ENCODE assay signal across 8 mouse cellular contexts in genomic region chr16:42876021-42877000, GRCm38 (mm10). TPM values are rescaled to one million over a fixed set of nuclear protein-coding genes. Genes with fewer than 3 reads are reported as not detected.
DNase-seq lines count a peak whose midpoint lies in the region; ATAC-seq and TF ChIP-seq lines count a peak whose summit lies in the region.

No protein-coding gene starts in this region.

- peak overlapping the region; percentile 66 for H3K4me2 ChIP-seq in forebrain, embryonic 12.5 days
- H3K4me2 ChIP-seq in liver, postnatal 0 days (ENCODE audit: low read depth, low read length) = peak overlapping the region; percentile 80
- H3K4me2 ChIP-seq in neural tube, embryonic 14.5 days (ENCODE audit: low read depth, low read length) = peak overlapping the region; percentile 72

- peaks cover 16% of the 10 kb centered on the region for H3K4me1 ChIP-seq in G1E (ENCODE audit: insufficient read depth, low read depth, low read length)
- peaks cover 10% of the 10 kb centered on the region for H3K4me1 ChIP-seq in forebrain, embryonic 12.5 days
- 0 out of 2 replicates have a peak, but pooled peaks cover 6% of the 10 kb centered on the region for H3K4me1 ChIP-seq in liver, postnatal 0 days (ENCODE audit: insufficient read depth)
- H3K4me1 ChIP-seq in neural tube, embryonic 14.5 days (ENCODE audit: control insufficient read depth, insufficient read depth, low read length) = no peaks in the 10 kb centered on the region

- H3K36me3 ChIP-seq in G1E (replicated peaks) = no peaks in the 10 kb centered on the region
- H3K36me3 ChIP-seq in forebrain, embryonic 12.5 days (replicated peaks) = no peaks in the 10 kb centered on the region
- H3K36me3 ChIP-seq in liver, postnatal 0 days (replicated peaks; ENCODE audit: insufficient read depth, low read length) = no peaks in the 10 kb centered on the region
- H3K36me3 ChIP-seq in neural tube, embryonic 14.5 days (ENCODE audit: control insufficient read depth, insufficient read depth, low read length) = no peaks in the 10 kb centered on the region

- no peaks in the 10 kb centered on the region for H3K9me3 ChIP-seq in G1E (replicated peaks)
- H3K9me3 ChIP-seq in forebrain, embryonic 12.5 days = no peaks in the 10 kb centered on the region
- no peaks in the 10 kb centered on the region for H3K9me3 ChIP-seq in liver, postnatal 0 days (ENCODE audit: low read length)
- no peaks in the 10 kb centered on the region for H3K9me3 ChIP-seq in neural tube, embryonic 14.5 days (ENCODE audit: control insufficient read depth, low read length)

- TF ChIP-seq EP300 in liver, postnatal 0 days (IDR thresholded peaks at IDR 0.05; ENCODE audit: low read depth) = no peak

- intact Hi-C loops in heart, postnatal 10 days (cut with DNase I) = loop anchor here (1.0 kb wide), 1 partner anchor 31 kb away; no protein-coding TSS in a partner anchor

- TF ChIP-seq CTCF in G1E (IDR thresholded peaks at IDR 0.05; ENCODE audit: low read depth, low read length) = no peak
- no peak for TF ChIP-seq CTCF in liver, postnatal 0 days (IDR thresholded peaks at IDR 0.05; ENCODE audit: low read depth)

- H3K9ac ChIP-seq in forebrain, embryonic 12.5 days = peak overlapping the region; percentile 81
- H3K9ac ChIP-seq in liver, postnatal 0 days (replicated peaks) = peak overlapping the region; percentile 91
- peak overlapping the region; percentile 80 for H3K9ac ChIP-seq in neural tube, embryonic 14.5 days (replicated peaks; ENCODE audit: low read depth, low read length)

- WGBS in forebrain, embryonic 12.5 days = under 1% methylated on average over 34 of the region's 62 CpGs
- WGBS in liver, postnatal 0 days (ENCODE audit: insufficient replicate concordance) = 3% methylated on average over 19 of the region's 62 CpGs
- WGBS in neural tube, embryonic 14.5 days = 2% methylated on average over 19 of the region's 62 CpGs

- DNase-seq in G1E (ENCODE audit: low spot score) = peak; percentile 53
- DNase-seq in c-Kit-positive CD71-positive TER-119-negative erythroid progenitor cells, embryonic 14.5 days (ENCODE audit: low read depth) = peak; percentile 35
- DNase-seq in heart, postnatal 10 days = peak; percentile 82 to 87
- peak; percentile 82 to 89 for DNase-seq in kidney, postnatal 4 days
- DNase-seq in liver, postnatal 0 days = peak; percentile 15
- peak; percentile 77 for DNase-seq in thymus, postnatal 0 days (ENCODE audit: low spot score)

- 0 out of 2 replicates have a peak, but pooled peaks have one; percentile 0 for ATAC-seq in G1E (ENCODE audit: extremely low read depth, insufficient number of reproducible peaks, low FRiP score, poor library complexity, severe bottlenecking)
- peak; percentile 42 for ATAC-seq in forebrain, embryonic 12.5 days (ENCODE audit: low FRiP score)
- ATAC-seq in liver, postnatal 0 days = peak; percentile 40
- peak; percentile 47 for ATAC-seq in neural tube, embryonic 14.5 days (ENCODE audit: low read depth)

- H3K4me3 ChIP-seq in G1E (ENCODE audit: low read depth, low read length) = peak overlapping the region; percentile 74
- peak overlapping the region; percentile 69 for H3K4me3 ChIP-seq in forebrain, embryonic 12.5 days (replicated peaks)
- peak overlapping the region; percentile 72 for H3K4me3 ChIP-seq in liver, postnatal 0 days (ENCODE audit: low read depth, low read length)
- peak overlapping the region; percentile 72 for H3K4me3 ChIP-seq in neural tube, embryonic 14.5 days (ENCODE audit: low read depth, low read length)

- H3K27me3 ChIP-seq in G1E (ENCODE audit: insufficient read depth, low read length) = no peaks in the 10 kb centered on the region
- H3K27me3 ChIP-seq in forebrain, embryonic 12.5 days = no peaks in the 10 kb centered on the region
- H3K27me3 ChIP-seq in liver, postnatal 0 days (ENCODE audit: insufficient read depth, low read length) = no peaks in the 10 kb centered on the region
- no peaks in the 10 kb centered on the region for H3K27me3 ChIP-seq in neural tube, embryonic 14.5 days (ENCODE audit: control insufficient read depth, insufficient read depth, low read length)

- peak overlapping the region; percentile 99 for H3K27ac ChIP-seq in forebrain, embryonic 12.5 days
- peak overlapping the region; percentile 99 for H3K27ac ChIP-seq in liver, postnatal 0 days (ENCODE audit: low read depth)
- peak overlapping the region; percentile 96 for H3K27ac ChIP-seq in neural tube, embryonic 14.5 days (ENCODE audit: low read depth, low read length)

RNA-seq across cellular contexts. Expression of gene Zbtb20, which starts 0.6 kb away (rescaled TPM):
- total RNA-seq in G1E (2014; fragmentation: Nextera tagmentation) = 15.8 and 18.1 TPM in 2 replicates
- total RNA-seq in G1E (2017) = 4.9 and 6.6 TPM in 2 replicates
- polyA plus RNA-seq in G1E (2012) = 1.5 and 1.8 TPM in 2 replicates
- 73.6 and 82.4 TPM in 2 replicates for polyA plus RNA-seq in forebrain, embryonic 12.5 days (2016; fragmentation: Nextera tagmentation; extraction: Ambion mirVana)
- total RNA-seq in heart, postnatal 10 days (2021) = 100 to 1,000 TPM; 149 to 160 TPM
- 7.9 and 9.2 TPM in 2 replicates for polyA plus RNA-seq in liver, postnatal 0 days (2015; fragmentation: Nextera tagmentation; extraction: Ambion mirVana)
- 57.2 and 71.0 TPM in 2 replicates for polyA plus RNA-seq in neural tube, embryonic 14.5 days (2014; fragmentation: Nextera tagmentation; extraction: Ambion mirVana)
- 9.5 and 15.5 TPM in 2 replicates for polyA plus RNA-seq in thymus, postnatal 0 days (2015; fragmentation: Nextera tagmentation; extraction: Ambion mirVana)

Comparison
In these comparisons a context has a peak if more than half of its experiments do, and no peak if none do; other contexts are left out.
1. Peak in every context shown above with its lines: DNase-seq, ATAC-seq, H3K4me3 ChIP-seq and H3K27ac ChIP-seq.
2. DNase-seq: peak in every context shown above with its lines; median percentile 86 in kidney, postnatal 4 days; 84 in heart, postnatal 10 days; 77 in thymus, postnatal 0 days; 53 in G1E; 35 in c-Kit-positive CD71-positive TER-119-negative erythroid progenitor cells, embryonic 14.5 days; 15 in liver, postnatal 0 days.